7 mouse cellular contexts compared by ENCODE assay signal in genomic region chr8:84066291-84066930, GRCm38 (mm10). TPM values are rescaled to one million over a fixed set of nuclear protein-coding genes. Genes with fewer than 3 reads are reported as not detected.
A peak's percentile ranks its signal among the peaks of the same experiment; 100 is the strongest.
DNase-seq lines count a peak whose midpoint lies in the region; ATAC-seq lines count a peak whose summit lies in the region.

Gene Rfx1, plus strand, starts transcription at chr8:84066834.

- ATAC-seq in embryonic facial prominence, embryonic 12.5 days (ENCODE audit: insufficient number of reproducible peaks, insufficient read depth, low FRiP score, low TSS enrichment), result peak; percentile 98
- peak; percentile 99 for ATAC-seq in limb, embryonic 11.5 days (ENCODE audit: insufficient number of reproducible peaks, low FRiP score, low TSS enrichment, low read depth)
- peak; percentile 99 for ATAC-seq in midbrain, embryonic 14.5 days (ENCODE audit: low FRiP score, low TSS enrichment)

- DNase-seq in adrenal gland, postnatal 25 days, result peak; percentile 98
- peak; percentile 100 for DNase-seq in heart, adult 11 months
- peak; percentile 98 for DNase-seq in kidney, adult 18-20 months
- DNase-seq in limb, embryonic 11.5 days (ENCODE audit: low spot score), result peak; percentile 98
- peak; percentile 99 for DNase-seq in midbrain, embryonic 14.5 days
- peak; percentile 95 to 97 for DNase-seq in spleen, adult 18-20 months

- H3K4me3 ChIP-seq in embryonic facial prominence, embryonic 12.5 days, result peak within 1 kb of the TSS; percentile 84
- peak within 1 kb of the TSS; percentile 79 for H3K4me3 ChIP-seq in limb, embryonic 11.5 days (ENCODE audit: low read depth, low read length)
- H3K4me3 ChIP-seq in midbrain, embryonic 14.5 days (replicated peaks; ENCODE audit: low read depth, low read length), result peak within 1 kb of the TSS; percentile 99

- peak within 1 kb of the TSS; percentile 88 for H3K9ac ChIP-seq in embryonic facial prominence, embryonic 12.5 days
- H3K9ac ChIP-seq in limb, embryonic 11.5 days (ENCODE audit: low read length), result peak within 1 kb of the TSS; percentile 76
- H3K9ac ChIP-seq in midbrain, embryonic 14.5 days (replicated peaks; ENCODE audit: low read length), result peak within 1 kb of the TSS; percentile 81

- H3K27me3 ChIP-seq in embryonic facial prominence, embryonic 12.5 days, result no peaks in the 10 kb centered on the region
- no peaks in the 10 kb centered on the region for H3K27me3 ChIP-seq in limb, embryonic 11.5 days (ENCODE audit: control insufficient read depth, insufficient read depth, low read length)
- no peaks in the 10 kb centered on the region for H3K27me3 ChIP-seq in midbrain, embryonic 14.5 days (ENCODE audit: control insufficient read depth, insufficient read depth, low read length)

- H3K4me2 ChIP-seq in embryonic facial prominence, embryonic 12.5 days (replicated peaks), result peak within 1 kb of the TSS; percentile 67
- peak within 1 kb of the TSS; percentile 60 for H3K4me2 ChIP-seq in limb, embryonic 11.5 days (ENCODE audit: low read depth, severe bottlenecking)
- peak within 1 kb of the TSS; percentile 84 for H3K4me2 ChIP-seq in midbrain, embryonic 14.5 days (ENCODE audit: low read length)

- WGBS in embryonic facial prominence, embryonic 12.5 days, result under 1% methylated on average over 51 of the region's 51 CpGs
- WGBS in limb, embryonic 11.5 days, result under 1% methylated on average over 51 of the region's 51 CpGs
- under 1% methylated on average over 51 of the region's 51 CpGs for WGBS in midbrain, embryonic 14.5 days

- H3K36me3 ChIP-seq in embryonic facial prominence, embryonic 12.5 days, result no peaks in the 10 kb centered on the region
- no peaks in the 10 kb centered on the region for H3K36me3 ChIP-seq in limb, embryonic 11.5 days (ENCODE audit: control insufficient read depth, insufficient read depth, low read length)
- H3K36me3 ChIP-seq in midbrain, embryonic 14.5 days (ENCODE audit: control insufficient read depth, insufficient read depth, low read length), result no peaks in the 10 kb centered on the region

- H3K4me1 ChIP-seq in embryonic facial prominence, embryonic 12.5 days, result peaks cover 18% of the 10 kb centered on the region
- peaks cover 6% of the 10 kb centered on the region for H3K4me1 ChIP-seq in limb, embryonic 11.5 days (ENCODE audit: control insufficient read depth, insufficient read depth, low read length)
- peaks cover 21% of the 10 kb centered on the region for H3K4me1 ChIP-seq in midbrain, embryonic 14.5 days (ENCODE audit: control insufficient read depth, insufficient read depth, low read length)

- H3K9me3 ChIP-seq in embryonic facial prominence, embryonic 12.5 days, result no peaks in the 10 kb centered on the region
- no peaks in the 10 kb centered on the region for H3K9me3 ChIP-seq in limb, embryonic 11.5 days (ENCODE audit: control insufficient read depth, low read length)
- H3K9me3 ChIP-seq in midbrain, embryonic 14.5 days (ENCODE audit: control insufficient read depth, low read length), result no peaks in the 10 kb centered on the region

- peak within 1 kb of the TSS; percentile 94 for H3K27ac ChIP-seq in embryonic facial prominence, embryonic 12.5 days
- peak within 1 kb of the TSS; percentile 92 for H3K27ac ChIP-seq in limb, embryonic 11.5 days (replicated peaks; ENCODE audit: low read depth, low read length)
- peak within 1 kb of the TSS; percentile 96 for H3K27ac ChIP-seq in midbrain, embryonic 14.5 days (replicated peaks; ENCODE audit: low read depth, low read length)

RNA-seq across cellular contexts. Expression of gene Rfx1, which starts in this region (rescaled TPM):
- 23.1 and 26.1 TPM in 2 replicates for total RNA-seq in adrenal gland, postnatal 25 days (2021)
- 10.3 and 10.4 TPM in 2 replicates for polyA plus RNA-seq in embryonic facial prominence, embryonic 12.5 days (2016; fragmentation: Nextera tagmentation; extraction: Ambion mirVana)
- polyA plus RNA-seq in limb, embryonic 11.5 days (2014; fragmentation: Nextera tagmentation; extraction: Ambion mirVana), result 11.9 and 12.9 TPM in 2 replicates
- 11.2 and 12.2 TPM in 2 replicates for polyA plus RNA-seq in midbrain, embryonic 14.5 days (2014; fragmentation: Nextera tagmentation; extraction: Ambion mirVana)

Comparison
In these comparisons a context has a peak if more than half of its experiments do, and no peak if none do; other contexts are left out.
1. Peak in every context shown above with its lines: DNase-seq, ATAC-seq, H3K4me3 ChIP-seq and H3K27ac ChIP-seq.